Mouse (Mus musculus) thymus, postnatal 25 days (tissue): Measurements from ENCODE around the gene Dok7.

Experiments
- DNase-seq: peaks from one replicate; pipeline ENCODE4 v3.0.0; 2022

Dok7 gene

GRCm38 (mm10) chr5:35120024-35120423 lies 63.5 kb downstream of the Dok7 start:
- DNase-seq = no peak

GRCm38 (mm10) chr5:35129208-35129607 lies 72.6 kb downstream of the Dok7 start:
- DNase-seq = no peak

DNA sequence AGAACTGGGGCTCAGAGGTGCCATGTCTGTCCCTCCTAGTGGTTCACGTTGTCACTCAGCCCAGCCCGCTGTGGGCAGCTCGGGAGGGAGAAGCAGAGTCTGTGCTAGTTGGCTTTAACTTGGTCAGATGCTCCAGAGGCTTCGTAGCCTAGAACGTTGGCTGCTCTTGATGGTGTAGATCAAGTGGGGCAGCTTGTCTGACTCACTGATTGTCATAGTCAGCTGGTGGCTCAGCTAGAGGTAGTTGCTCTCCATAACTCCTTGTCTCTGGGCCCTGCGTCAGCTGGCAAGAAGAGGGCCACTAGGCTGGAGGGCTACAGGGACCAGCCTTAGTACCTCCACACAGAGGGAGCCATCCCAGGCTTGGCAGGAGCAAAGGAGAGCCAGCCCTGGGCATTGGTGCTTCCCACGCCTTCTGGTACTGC lies 73.2 kb downstream of the Dok7 start:
- DNase-seq = no peak

GRCm38 (mm10) chr5:35131237-35131636 lies 74.7 kb downstream of the Dok7 start:
- DNase-seq = no peak

DNA sequence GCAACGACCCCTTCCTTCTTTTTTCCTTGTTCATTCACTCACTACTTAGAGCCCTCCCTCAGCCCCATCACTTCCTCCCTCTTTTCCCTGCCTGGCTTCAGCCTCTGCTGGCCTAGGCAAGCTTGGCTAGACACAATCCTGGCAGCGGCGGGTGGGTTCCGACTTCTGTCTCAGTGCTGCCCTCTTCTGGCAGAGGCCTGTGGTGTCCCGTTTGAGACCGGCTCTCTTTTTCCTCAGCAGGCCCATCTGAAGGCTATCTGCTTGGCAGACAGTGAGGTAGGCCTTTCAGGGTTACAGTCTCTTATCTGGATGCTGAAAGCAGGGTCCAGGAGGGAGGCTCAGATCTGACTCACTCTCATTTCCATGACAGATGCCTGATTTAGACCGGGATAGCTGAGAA lies 75.2 kb downstream of the Dok7 start:
- peak; percentile 68 for DNase-seq

DNA sequence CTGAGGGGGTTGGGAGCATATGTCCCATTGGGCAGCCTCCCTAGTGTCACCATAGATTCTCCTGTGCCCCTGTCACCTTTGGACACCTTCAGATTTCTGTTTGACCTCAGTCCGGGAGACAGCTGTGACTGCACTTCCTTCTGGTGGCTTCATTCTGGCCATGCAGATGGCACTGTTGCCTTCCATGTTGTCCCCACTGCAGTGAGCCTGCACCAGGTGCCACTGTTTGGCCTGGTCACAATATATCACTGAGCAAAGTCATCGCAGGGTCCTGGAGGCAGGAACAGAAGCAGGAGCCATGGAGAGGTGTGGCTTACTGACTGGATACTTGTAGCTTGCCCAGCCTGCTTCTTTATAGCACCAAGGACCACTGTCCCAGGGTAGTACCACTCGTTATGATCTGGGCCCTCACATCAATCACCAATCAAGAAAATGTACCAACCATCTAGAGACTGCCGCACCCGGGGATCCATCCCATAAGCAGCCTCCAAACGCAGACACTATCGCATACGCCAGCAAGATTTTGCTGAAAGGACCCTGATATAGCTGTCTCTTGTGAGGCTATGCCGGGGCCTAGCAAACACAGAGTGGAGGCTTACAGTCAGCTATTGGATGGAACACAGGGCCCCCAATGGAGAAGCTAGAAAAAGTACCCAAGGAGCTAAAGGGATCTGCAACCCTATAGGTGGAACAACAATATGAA lies 75.9 kb downstream of the Dok7 start:
- no peak for DNase-seq

- no peak for DNase-seq
Measured at GRCm38 (mm10) chr5:35133468-35133867, 76.9 kb downstream of the Dok7 start.

DNA sequence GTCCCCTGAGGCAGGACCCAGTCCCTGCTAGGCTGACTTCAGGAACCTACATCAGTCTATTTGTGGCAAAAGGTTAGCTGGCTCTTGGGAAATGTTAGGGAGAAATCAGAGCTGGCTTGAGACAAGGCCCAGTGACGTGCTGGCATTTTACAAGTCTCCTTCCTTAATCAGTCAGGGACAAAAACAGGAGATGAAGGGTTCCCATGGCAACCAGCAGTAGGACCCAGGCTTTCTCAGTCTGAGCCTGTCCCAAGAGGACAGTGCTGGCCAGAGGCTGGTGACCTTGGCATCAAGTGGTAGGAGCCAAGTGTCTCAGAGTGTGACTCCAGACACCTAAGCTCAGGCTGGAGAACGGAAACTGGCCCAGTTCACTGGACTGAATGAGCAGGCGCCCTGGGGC lies 77.7 kb downstream of the Dok7 start:
- no peak for DNase-seq

DNA sequence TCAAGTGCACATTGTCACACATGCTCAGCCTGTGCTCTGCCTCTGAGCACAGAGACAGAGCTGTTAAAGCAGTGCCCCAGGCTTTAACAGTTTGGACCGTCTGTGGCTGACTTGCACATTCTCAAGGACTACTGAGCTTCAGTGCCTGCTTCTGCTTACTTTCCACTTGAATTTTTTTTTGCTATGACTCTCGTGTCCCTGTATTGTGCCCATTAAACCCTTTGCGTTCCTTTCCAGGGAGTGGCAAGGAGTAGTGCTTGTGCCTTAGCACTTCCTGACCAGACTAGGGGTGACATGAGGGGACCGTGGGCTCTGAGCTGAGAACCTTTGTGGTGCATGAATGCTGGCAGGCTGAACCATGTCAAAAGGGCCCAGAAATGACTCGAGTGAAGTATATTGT lies 79.3 kb downstream of the Dok7 start:
- DNase-seq = no peak
